In the genomic region with DNA sequence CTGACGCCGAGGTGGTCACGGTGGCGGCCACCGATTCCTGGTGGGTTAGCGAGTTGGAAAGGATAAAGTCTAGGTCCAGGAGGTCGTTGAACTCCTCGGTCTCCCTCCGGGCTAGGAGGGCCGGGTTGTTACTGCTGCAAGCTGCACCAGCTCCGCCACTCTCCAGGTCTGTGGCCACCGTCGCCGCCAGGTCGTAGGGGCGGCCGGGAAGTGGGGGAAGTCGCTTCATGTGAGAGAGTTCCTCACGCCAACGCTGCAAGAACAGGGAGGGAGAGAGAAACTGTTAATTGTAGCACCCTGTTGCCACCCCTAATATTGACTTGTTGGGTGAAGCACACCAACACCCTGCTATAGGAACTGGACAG, we compare ENCODE assay signal across 8 mouse cellular contexts. TPM values are rescaled to one million over a fixed set of nuclear protein-coding genes. Genes with fewer than 3 reads are reported as not detected.
DNase-seq lines count a peak whose midpoint lies in the region; ATAC-seq and TF ChIP-seq lines count a peak whose summit lies in the region.

No protein-coding gene starts in this region.

- peak overlapping the region; percentile 94 for H3K4me2 ChIP-seq in hindbrain, embryonic 12.5 days (replicated peaks)

- TF ChIP-seq CTCF in left cerebral cortex, adult 2 months (IDR thresholded peaks at IDR 0.05), result no peak

- 0% methylated on average over 20 of the region's 20 CpGs for WGBS in hindbrain, embryonic 12.5 days

- intact Hi-C loops in left cerebral cortex, adult 2 months (cut with DNase I), result loop anchor here (5.0 kb wide), 1 partner anchor 1152 kb away; no protein-coding TSS in a partner anchor
- intact Hi-C loops in left cerebral cortex, postnatal 14 days (cut with DNase I), result loop anchor here (2.0 to 5.0 kb wide), 3 partner anchors 122 to 1156 kb away; no protein-coding TSS in a partner anchor

- DNase-seq in left cerebral cortex, adult 2 months (ENCODE audit: extremely low spot score in 1 of 2, low spot score in 2 of 2), result no peak
- DNase-seq in left cerebral cortex, postnatal 14 days (ENCODE audit: low spot score in 2 of 2), result no peak
- peak; percentile 7 for DNase-seq in embryo, embryonic 11.5 days (ENCODE audit: low read depth, low spot score)
- DNase-seq in lung, postnatal 10 days, result peak; percentile 28
- no peak for DNase-seq in cerebellum, adult 11-12 months
- no peak for DNase-seq in urinary bladder, postnatal 25 days (ENCODE audit: low spot score)
- DNase-seq in layer of hippocampus, adult 11-12 months (ENCODE audit: low spot score), result no peak

- peaks cover 44% of the 10 kb centered on the region for H3K27me3 ChIP-seq in hindbrain, embryonic 12.5 days

- no peak for ATAC-seq in hindbrain, embryonic 12.5 days (ENCODE audit: low FRiP score)

- peak overlapping the region; percentile 79 for H3K9ac ChIP-seq in hindbrain, embryonic 12.5 days

- no peaks in the 10 kb centered on the region for H3K9me3 ChIP-seq in hindbrain, embryonic 12.5 days (replicated peaks)

- no peaks in the 10 kb centered on the region for H3K36me3 ChIP-seq in hindbrain, embryonic 12.5 days

- H3K4me1 ChIP-seq in hindbrain, embryonic 12.5 days, result peaks cover 32% of the 10 kb centered on the region

- H3K4me3 ChIP-seq in left cerebral cortex, adult 2 months, result peak overlapping the region; percentile 68
- H3K4me3 ChIP-seq in hindbrain, embryonic 12.5 days, result peak overlapping the region; percentile 59

- peak overlapping the region; percentile 45; the same call in 1 of the 2 replicates for H3K27ac ChIP-seq in left cerebral cortex, adult 2 months
- H3K27ac ChIP-seq in hindbrain, embryonic 12.5 days, result no peak overlapping the region

RNA-seq across cellular contexts. Expression of a gene that starts 1.6 kb away (rescaled TPM):
- 10 to 100 TPM in 1 of 2 experiments, 1 to 10 TPM in 1; 7.7 to 14.3 TPM for total RNA-seq in left cerebral cortex, adult 2 months (2021)
- total RNA-seq in left cerebral cortex, postnatal 14 days (2021), result 1 to 10 TPM; 6.3 to 8.4 TPM
- polyA plus RNA-seq in hindbrain, embryonic 12.5 days (2016; fragmentation: Nextera tagmentation; extraction: Ambion mirVana), result 4.8 and 5.9 TPM in 2 replicates

Comparison
In these comparisons a context has a peak if more than half of its experiments do, and no peak if none do; other contexts are left out.
1. DNase-seq: peak in embryo, embryonic 11.5 days (single experiment) and lung, postnatal 10 days (single experiment); none in left cerebral cortex, adult 2 months (0 of 2), left cerebral cortex, postnatal 14 days (0 of 2), cerebellum, adult 11-12 months (single experiment), urinary bladder, postnatal 25 days (single experiment) and layer of hippocampus, adult 11-12 months (single experiment).